Mouse (Mus musculus): ENCODE results near the gene Ahdc1. TPM values are rescaled to one million over a fixed set of nuclear protein-coding genes. Genes with fewer than 3 reads are reported as not detected.

The Ahdc1 gene
- total and polyA plus RNA-seq, 3 experiments, result 2.7 to 37.9 (median 15.6) TPM

DNA sequence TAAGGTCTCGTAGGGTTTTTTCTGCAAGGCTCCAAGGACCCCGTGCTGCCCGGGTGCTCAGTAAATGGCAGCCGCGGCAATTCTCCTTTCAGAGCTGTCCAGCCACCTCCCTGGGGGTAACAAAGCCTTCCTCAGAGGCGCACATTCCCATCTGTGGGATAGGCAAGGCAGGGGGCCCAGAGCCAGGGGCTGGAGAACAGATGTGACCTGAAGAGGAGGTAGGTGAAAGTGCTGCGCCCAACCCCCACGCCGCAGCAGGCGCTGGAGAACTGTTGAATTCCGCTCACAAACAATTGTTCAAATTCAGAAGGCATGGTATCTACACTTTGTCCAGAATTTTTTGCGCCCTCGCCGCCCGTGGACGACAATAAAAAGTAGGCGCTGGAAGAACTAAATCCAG, 449 bp upstream of the Ahdc1 start:
- H3K36me3 ChIP-seq (replicated peaks), result no peaks in the 10 kb centered on the region
- DNase-seq (ENCODE audit: low spot score), result no peak
- ATAC-seq (ENCODE audit: extremely low read depth, insufficient number of reproducible peaks, low FRiP score, poor library complexity, severe bottlenecking), result no peak
- no peak overlapping the region; the same call in 1 of the 2 replicates for H3K4me3 ChIP-seq (ENCODE audit: low read depth, low read length)
- no peaks in the 10 kb centered on the region for H3K9me3 ChIP-seq (replicated peaks)
- H3K4me1 ChIP-seq (ENCODE audit: insufficient read depth, low read depth, low read length), result peaks cover 83% of the 10 kb centered on the region
- peaks cover 47% of the 10 kb centered on the region for H3K27me3 ChIP-seq (ENCODE audit: insufficient read depth, low read length)
- TF ChIP-seq TAL1 (conservative IDR thresholded peaks at IDR 0.05; ENCODE audit: low read depth, low read length), result no peak
- no peak for TF ChIP-seq GATA2 (IDR thresholded peaks at IDR 0.05; ENCODE audit: borderline replicate concordance, low read depth, low read length)
- TF ChIP-seq GATA1 (IDR thresholded peaks at IDR 0.05; ENCODE audit: borderline replicate concordance, low read length), result no peak
- no peak for TF ChIP-seq CTCF (IDR thresholded peaks at IDR 0.05; ENCODE audit: low read depth, low read length)
- no peak for TF ChIP-seq POLR2AphosphoS5 (IDR thresholded peaks at IDR 0.05; ENCODE audit: insufficient replicate concordance, low read depth, low read length)

DNA sequence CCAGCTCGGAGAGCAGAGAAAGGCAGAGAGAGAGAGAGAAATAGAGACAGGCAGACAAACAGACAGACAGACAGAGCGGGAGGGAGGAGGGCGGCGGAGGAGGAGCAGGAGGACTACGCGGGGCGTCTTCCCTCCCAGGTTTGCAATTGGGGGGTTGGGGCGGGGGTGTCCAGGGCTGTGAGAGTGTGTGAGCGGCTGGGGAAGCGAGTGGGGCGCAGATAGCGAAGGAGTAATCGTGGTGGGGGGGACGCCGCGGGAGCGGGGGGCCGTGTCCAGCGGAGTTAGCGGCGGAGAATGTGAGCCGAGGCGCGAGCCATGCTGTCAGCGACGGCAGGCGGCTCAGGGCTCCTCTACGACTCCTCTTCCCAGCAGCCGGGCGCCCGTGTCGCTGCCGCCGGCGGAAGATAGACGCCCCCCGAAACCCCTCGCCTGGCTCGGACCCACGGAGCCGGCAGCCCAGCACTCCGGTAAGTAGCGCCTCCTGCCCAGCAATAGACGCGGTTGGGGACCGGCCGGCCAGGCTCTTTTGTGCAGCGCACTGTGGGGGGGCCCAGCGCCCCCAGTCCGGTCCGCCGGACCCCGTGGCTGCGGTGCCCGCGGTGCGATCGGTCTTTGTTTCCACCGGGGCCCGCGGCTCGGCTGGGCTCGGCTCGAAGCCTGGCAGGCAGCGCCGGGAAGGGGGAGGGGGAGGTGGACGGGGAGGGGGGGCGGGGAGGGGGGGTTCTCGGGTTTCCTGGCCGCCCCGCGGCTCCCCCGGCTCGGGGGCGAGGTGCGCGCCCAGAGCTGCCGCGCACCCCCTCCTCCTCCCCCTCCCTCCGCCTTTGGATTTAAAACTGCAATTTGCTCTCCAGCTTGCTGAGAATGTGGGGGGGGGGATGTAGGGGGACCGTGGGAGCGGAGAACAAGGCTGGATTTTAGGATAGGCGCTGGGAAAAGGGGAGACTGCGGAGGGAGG, 1.0 kb downstream of the Ahdc1 start:
- DNase-seq (ENCODE audit: low spot score) (peak; percentile 59), ATAC-seq (ENCODE audit: extremely low read depth, insufficient number of reproducible peaks, low FRiP score, poor library complexity, severe bottlenecking) (no peak)
- Histone ChIP-seq H3K4me1 (ENCODE audit: insufficient read depth, low read depth, low read length) (peaks cover 86% of the 10 kb centered on the region), H3K27me3 (ENCODE audit: insufficient read depth, low read length) (peaks cover 54% of the 10 kb centered on the region), H3K36me3 (replicated peaks) (peaks cover 11% of the 10 kb centered on the region), H3K4me3 (ENCODE audit: low read depth, low read length) (peak overlapping the region; percentile 81), H3K9me3 (replicated peaks) (no peaks in the 10 kb centered on the region)
- TF ChIP-seq GATA1 (IDR thresholded peaks at IDR 0.05; ENCODE audit: borderline replicate concordance, low read length) (no peak), TAL1 (conservative IDR thresholded peaks at IDR 0.05; ENCODE audit: low read depth, low read length) (no peak), POLR2AphosphoS5 (IDR thresholded peaks at IDR 0.05; ENCODE audit: insufficient replicate concordance, low read depth, low read length) (no peak), CTCF (IDR thresholded peaks at IDR 0.05; ENCODE audit: low read depth, low read length) (no peak), GATA2 (IDR thresholded peaks at IDR 0.05; ENCODE audit: borderline replicate concordance, low read depth, low read length) (no peak)

DNA sequence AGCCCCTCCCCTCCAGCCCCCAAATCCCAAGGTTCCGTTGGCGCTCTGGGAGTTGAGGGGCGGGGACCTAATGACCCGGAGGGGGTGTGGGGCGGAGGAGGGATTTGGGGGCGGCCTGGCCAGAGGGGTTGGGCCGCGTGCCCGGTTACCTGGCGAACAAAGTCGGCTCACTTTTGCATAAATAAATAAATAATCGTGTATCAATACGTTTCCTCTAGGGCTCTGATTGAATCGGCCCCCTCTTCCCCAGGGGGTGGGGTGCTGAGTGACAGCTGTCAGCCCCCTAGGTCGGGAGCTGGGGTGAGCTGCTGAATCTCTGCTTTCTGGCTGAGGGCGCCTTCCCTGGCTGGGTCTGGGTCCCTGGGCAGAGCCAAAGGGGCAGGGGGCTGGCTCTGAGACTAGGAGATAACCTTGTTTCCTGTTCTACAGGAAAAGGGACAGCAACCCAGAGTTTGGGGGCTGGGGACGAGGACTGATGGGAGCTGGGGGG, 1.8 kb downstream of the Ahdc1 start:
- ATAC-seq (ENCODE audit: extremely low read depth, insufficient number of reproducible peaks, low FRiP score, poor library complexity, severe bottlenecking) (no peak), DNase-seq (ENCODE audit: low spot score) (no peak)
- Histone ChIP-seq H3K27me3 (ENCODE audit: insufficient read depth, low read length) (peaks cover 56% of the 10 kb centered on the region), H3K9me3 (replicated peaks) (no peaks in the 10 kb centered on the region), H3K4me3 (ENCODE audit: low read depth, low read length) (peak overlapping the region; percentile 81), H3K4me1 (ENCODE audit: insufficient read depth, low read depth, low read length) (peaks cover 86% of the 10 kb centered on the region), H3K36me3 (replicated peaks) (peaks cover 14% of the 10 kb centered on the region)
- TF ChIP-seq CTCF (IDR thresholded peaks at IDR 0.05; ENCODE audit: low read depth, low read length) (no peak), POLR2AphosphoS5 (IDR thresholded peaks at IDR 0.05; ENCODE audit: insufficient replicate concordance, low read depth, low read length) (no peak), TAL1 (conservative IDR thresholded peaks at IDR 0.05; ENCODE audit: low read depth, low read length) (no peak), GATA1 (IDR thresholded peaks at IDR 0.05; ENCODE audit: borderline replicate concordance, low read length) (no peak), GATA2 (IDR thresholded peaks at IDR 0.05; ENCODE audit: borderline replicate concordance, low read depth, low read length) (no peak)

GRCm38 (mm10) chr4:133013266-133013891, 2.3 kb downstream of the Ahdc1 start:
- H3K4me3 ChIP-seq (ENCODE audit: low read depth, low read length), result peak overlapping the region; percentile 81
- H3K36me3 ChIP-seq (replicated peaks), result peaks cover 19% of the 10 kb centered on the region
- H3K9me3 ChIP-seq (replicated peaks), result no peaks in the 10 kb centered on the region
- no peak for ATAC-seq (ENCODE audit: extremely low read depth, insufficient number of reproducible peaks, low FRiP score, poor library complexity, severe bottlenecking)
- peaks cover 86% of the 10 kb centered on the region for H3K4me1 ChIP-seq (ENCODE audit: insufficient read depth, low read depth, low read length)
- H3K27me3 ChIP-seq (ENCODE audit: insufficient read depth, low read length), result peaks cover 56% of the 10 kb centered on the region
- DNase-seq (ENCODE audit: low spot score), result peak; percentile 29
- no peak for TF ChIP-seq CTCF (IDR thresholded peaks at IDR 0.05; ENCODE audit: low read depth, low read length)
- TF ChIP-seq TAL1 (conservative IDR thresholded peaks at IDR 0.05; ENCODE audit: low read depth, low read length), result no peak
- no peak for TF ChIP-seq GATA1 (IDR thresholded peaks at IDR 0.05; ENCODE audit: borderline replicate concordance, low read length)
- TF ChIP-seq POLR2AphosphoS5 (IDR thresholded peaks at IDR 0.05; ENCODE audit: insufficient replicate concordance, low read depth, low read length), result no peak
- no peak for TF ChIP-seq GATA2 (IDR thresholded peaks at IDR 0.05; ENCODE audit: borderline replicate concordance, low read depth, low read length)

GRCm38 (mm10) chr4:133014088-133014487, 3.0 kb downstream of the Ahdc1 start:
- Histone ChIP-seq H3K4me1 (ENCODE audit: insufficient read depth, low read depth, low read length) (peaks cover 80% of the 10 kb centered on the region), H3K36me3 (replicated peaks) (peaks cover 24% of the 10 kb centered on the region), H3K9me3 (replicated peaks) (no peaks in the 10 kb centered on the region), H3K27me3 (ENCODE audit: insufficient read depth, low read length) (peaks cover 56% of the 10 kb centered on the region), H3K4me3 (ENCODE audit: low read depth, low read length) (no peak overlapping the region)
- TF ChIP-seq POLR2AphosphoS5 (IDR thresholded peaks at IDR 0.05; ENCODE audit: insufficient replicate concordance, low read depth, low read length) (no peak), CTCF (IDR thresholded peaks at IDR 0.05; ENCODE audit: low read depth, low read length) (no peak), GATA2 (IDR thresholded peaks at IDR 0.05; ENCODE audit: borderline replicate concordance, low read depth, low read length) (no peak), TAL1 (conservative IDR thresholded peaks at IDR 0.05; ENCODE audit: low read depth, low read length) (no peak), GATA1 (IDR thresholded peaks at IDR 0.05; ENCODE audit: borderline replicate concordance, low read length) (no peak)
- DNase-seq (ENCODE audit: low spot score) (no peak), ATAC-seq (ENCODE audit: extremely low read depth, insufficient number of reproducible peaks, low FRiP score, poor library complexity, severe bottlenecking) (no peak)

Data from G1E (cell line).